Mouse (Mus musculus) midbrain, postnatal 0 days (tissue): ENCODE data around the gene Cuzd1. TPM values are rescaled to one million over a fixed set of nuclear protein-coding genes. Genes with fewer than 3 reads are reported as not detected.

ENCODE experiments used
- ATAC-seq: fragments of 200-750 bp; cut with Nextera tagmentation; 2 replicates; pipeline ENCODE4 v1.8.0; 2017; ENCODE audit warnings: moderate number of reproducible peaks, mild to moderate bottlenecking, moderate TSS enrichment, moderate library complexity; ENCODE audit not compliant: low FRiP score
- DNase-seq: peaks from one replicate; pipeline ENCODE4 v3.0.0-alpha.2; 2015; ENCODE audit warnings: low spot score
- H3K27ac ChIP-seq: fragments of 300-500 bp; sonication (generic); 2 replicates; pipeline ENCODE4 v1.5.1; 2014; ENCODE audit warnings: low read depth, mild to moderate bottlenecking, low read length, mixed read lengths
- H3K27me3 ChIP-seq: fragments of 300-500 bp; sonication (generic); 2 replicates; pipeline ENCODE4 v1.6.1; 2014; ENCODE audit warnings: low read length, control low read depth, mixed read lengths; ENCODE audit not compliant: insufficient read depth
- H3K36me3 ChIP-seq: fragments of 300-500 bp; sonication (generic); 2 replicates; pipeline ENCODE4 v1.6.1; 2014; ENCODE audit warnings: low read length, control low read depth, mixed read lengths; ENCODE audit not compliant: insufficient read depth
- H3K4me1 ChIP-seq: fragments of 300-500 bp; sonication (generic); 2 replicates; pipeline ENCODE4 v1.6.1; 2014; ENCODE audit warnings: mild to moderate bottlenecking, control low read depth, antibody characterized with exemption, low read length, mixed read lengths; ENCODE audit not compliant: insufficient read depth
- H3K4me2 ChIP-seq: fragments of 300-500 bp; sonication (generic); 2 replicates; pipeline ENCODE4 v1.6.1; 2014; ENCODE audit warnings: low read depth, mild to moderate bottlenecking, low read length, mixed read lengths; ENCODE audit not compliant: poor library complexity, severe bottlenecking
- H3K4me3 ChIP-seq: fragments of 300-500 bp; sonication (generic); 2 replicates; pipeline ENCODE4 v1.5.1; 2014; ENCODE audit warnings: low read depth, mild to moderate bottlenecking, low read length, moderate library complexity
- H3K9ac ChIP-seq: fragments of 300-500 bp; sonication (generic); replicated peaks from 2 replicates; pipeline ENCODE4 v1.6.1; 2014; ENCODE audit warnings: mild to moderate bottlenecking, low read length, moderate library complexity, mixed read lengths; ENCODE audit not compliant: poor library complexity, severe bottlenecking
- H3K9me3 ChIP-seq: fragments of 300-500 bp; sonication (generic); 2 replicates; pipeline ENCODE4 v1.6.1; 2016; ENCODE audit warnings: low read length, control low read depth
- CTCF ChIP-seq: IDR thresholded peaks from 2 replicates; pipeline ENCODE4 v1.5.1; 2016; ENCODE audit warnings: antibody characterized with exemption, mild to moderate bottlenecking
- WGBS: fragments of 180-500 bp; shearing (Covaris S2); extraction: QIAGEN DNeasy Blood & Tissue Kit; methylation state at CpG from one replicate; pipeline ENCODE4 v1.1.7; 2014; 5-methylcytosine and 5-hydroxymethylcytosine counted together
- polyA plus RNA-seq: library from polyadenylated mRNA; unstranded; fragments of >200 nt; fragmentation: Nextera tagmentation; extraction: Ambion mirVana; gene quantifications from 2 replicates; pipeline ENCODE4 v1.2.1, GENCODE M21; 2015
- total RNA-seq: library from RNA; depleted of rRNA; stranded (reverse); fragments of >200 nt; gene quantifications from 2 replicates; pipeline ENCODE4 v1.2.3, GENCODE M21; 2014; rRNA removed

Gene Cuzd1
- total and polyA plus RNA-seq, 2 experiments from 2014 or later = 0.06 TPM; not detected in 1

- Histone ChIP-seq H3K4me1 (no peaks in the 10 kb centered on the region), H3K4me3 (no peak overlapping the region), H3K9ac (no peak overlapping the region), H3K9me3 (no peaks in the 10 kb centered on the region), H3K27me3 (no peaks in the 10 kb centered on the region), H3K27ac (no peak overlapping the region), H3K4me2 (no peak overlapping the region), H3K36me3 (no peaks in the 10 kb centered on the region)
- no peak for ATAC-seq
- TF ChIP-seq CTCF = peak; percentile 37; the same call in 1 of the 2 replicates
- WGBS = 81% methylated on average over 8 of the region's 8 CpGs
- DNase-seq = no peak
Observed at GRCm38 (mm10) chr7:131297151-131297550, 24.9 kb downstream of the Cuzd1 start.

- 69% methylated on average over 4 of the region's 4 CpGs for WGBS
- no peak overlapping the region for H3K4me2 ChIP-seq
- no peaks in the 10 kb centered on the region for H3K9me3 ChIP-seq
- no peaks in the 10 kb centered on the region for H3K36me3 ChIP-seq
- no peak overlapping the region for H3K9ac ChIP-seq
- no peaks in the 10 kb centered on the region for H3K27me3 ChIP-seq
- no peak overlapping the region for H3K4me3 ChIP-seq
- ATAC-seq (no peak), DNase-seq (peak; percentile 10)
- H3K27ac ChIP-seq = no peak overlapping the region
- no peak for TF ChIP-seq CTCF
- no peaks in the 10 kb centered on the region for H3K4me1 ChIP-seq
Observed at GRCm38 (mm10) chr7:131265851-131266250, 56.2 kb downstream of the Cuzd1 start.

GRCm38 (mm10) chr7:131264251-131264650 is 57.8 kb downstream of the Cuzd1 start:
- no peak overlapping the region for H3K9ac ChIP-seq
- 84% methylated on average over 4 of the region's 4 CpGs for WGBS
- DNase-seq = no peak
- H3K4me2 ChIP-seq = no peak overlapping the region
- H3K27ac ChIP-seq = no peak overlapping the region
- no peak for TF ChIP-seq CTCF
- H3K9me3 ChIP-seq = no peaks in the 10 kb centered on the region
- no peak for ATAC-seq
- no peak overlapping the region for H3K4me3 ChIP-seq
- H3K4me1 ChIP-seq = no peaks in the 10 kb centered on the region
- no peaks in the 10 kb centered on the region for H3K27me3 ChIP-seq
- H3K36me3 ChIP-seq = no peaks in the 10 kb centered on the region

- Histone ChIP-seq H3K9me3 (no peaks in the 10 kb centered on the region), H3K27me3 (no peaks in the 10 kb centered on the region), H3K9ac (no peak overlapping the region), H3K4me3 (no peak overlapping the region), H3K4me1 (no peaks in the 10 kb centered on the region), H3K27ac (no peak overlapping the region), H3K4me2 (no peak overlapping the region), H3K36me3 (no peaks in the 10 kb centered on the region)
- 56% methylated on average over 6 of the region's 6 CpGs for WGBS
- TF ChIP-seq CTCF = no peak
- no peak for DNase-seq
- ATAC-seq = no peak
Observed at GRCm38 (mm10) chr7:131260946-131261345, 61.1 kb downstream of the Cuzd1 start.

Other genes with a start within 250 kb of the Cuzd1 start
- not detected in 2 replicates for gene 4933402N03Rik, start 176.0 kb downstream of the Cuzd1 start, total RNA-seq
- not detected in 2 replicates for gene 4933402N03Rik, start 176.0 kb downstream of the Cuzd1 start, polyA plus RNA-seq
- under 0.01 TPM in 1 of 2 replicates, not detected in the other for gene 5430419D17Rik, start 147.9 kb downstream of the Cuzd1 start, total RNA-seq
- not detected in 2 replicates for gene 5430419D17Rik, start 147.9 kb downstream of the Cuzd1 start, polyA plus RNA-seq
- not detected in 2 replicates for gene Fam24b, start 7.2 kb upstream of the Cuzd1 start, total RNA-seq
- gene Fam24b, start 7.2 kb upstream of the Cuzd1 start, polyA plus RNA-seq = not detected in 2 replicates
- gene Fam24a, start 11.6 kb upstream of the Cuzd1 start, total RNA-seq = not detected in 2 replicates
- gene Fam24a, start 11.6 kb upstream of the Cuzd1 start, polyA plus RNA-seq = 0.66 TPM in 1 of 2 replicates, not detected in the other
- 16.2 and 28.7 TPM in 2 replicates for gene 2310057M21Rik, start 40.5 kb upstream of the Cuzd1 start, total RNA-seq
- 24.9 and 28.1 TPM in 2 replicates for gene 2310057M21Rik, start 40.5 kb upstream of the Cuzd1 start, polyA plus RNA-seq
- gene Pstk, start 48.8 kb upstream of the Cuzd1 start, total RNA-seq = 36.6 and 44.5 TPM in 2 replicates
- gene Pstk, start 48.8 kb upstream of the Cuzd1 start, polyA plus RNA-seq = 54.3 and 55.0 TPM in 2 replicates
- 11.8 and 19.9 TPM in 2 replicates for gene Ikzf5, start 88.2 kb upstream of the Cuzd1 start, total RNA-seq
- gene Ikzf5, start 88.2 kb upstream of the Cuzd1 start, polyA plus RNA-seq = 9.5 and 10.8 TPM in 2 replicates
- 36.2 and 47.2 TPM in 2 replicates for gene Acadsb, start 88.3 kb upstream of the Cuzd1 start, total RNA-seq
- 73.2 and 78.7 TPM in 2 replicates for gene Acadsb, start 88.3 kb upstream of the Cuzd1 start, polyA plus RNA-seq
- 0.80 and 0.88 TPM in 2 replicates for gene Hmx3, start 220.6 kb upstream of the Cuzd1 start, total RNA-seq
- 0.86 and 1.2 TPM in 2 replicates for gene Hmx3, start 220.6 kb upstream of the Cuzd1 start, polyA plus RNA-seq
- 0.71 and 1.3 TPM in 2 replicates for gene Hmx2, start 226.5 kb upstream of the Cuzd1 start, total RNA-seq
- gene Hmx2, start 226.5 kb upstream of the Cuzd1 start, polyA plus RNA-seq = 0.66 and 1.0 TPM in 2 replicates
- gene Bub3, start 237.9 kb upstream of the Cuzd1 start, total RNA-seq = 101 and 106 TPM in 2 replicates
- 120 and 125 TPM in 2 replicates for gene Bub3, start 237.9 kb upstream of the Cuzd1 start, polyA plus RNA-seq